Mouse (Mus musculus): ENCODE measurements at regions not wholly inside any gene's neighbourhood (a gene's known extent, or its start where the extent isn't known, plus 50 kb on each side); places are given as distances from the start of the nearest gene placed in this dataset.

GRCm38 (mm10) chr3:21379816-21380215 lies 696.6 kb upstream of the Tbl1xr1 start:
- in situ Hi-C loops (cut with MboI, MseI): no loop called here

GRCm38 (mm10) chr3:21381072-21381471 lies 695.4 kb upstream of the Tbl1xr1 start:
- in situ Hi-C loops (cut with MboI, MseI): no loop called here

GRCm38 (mm10) chr3:21403551-21403950 lies 672.9 kb upstream of the Tbl1xr1 start:
- in situ Hi-C loops (cut with MboI, MseI): no loop called here

- in situ Hi-C loops (cut with MboI, MseI): no loop called here
Observed at GRCm38 (mm10) chr3:21404058-21404457, 672.4 kb upstream of the Tbl1xr1 start.

GRCm38 (mm10) chr3:21407077-21407476 lies 669.4 kb upstream of the Tbl1xr1 start:
- in situ Hi-C loops (cut with MboI, MseI): no loop called here

- in situ Hi-C loops (cut with MboI, MseI): no loop called here
Observed at GRCm38 (mm10) chr3:21412010-21412409, 664.4 kb upstream of the Tbl1xr1 start.

GRCm38 (mm10) chr3:21423139-21423538 lies 653.3 kb upstream of the Tbl1xr1 start:
- in situ Hi-C loops (cut with MboI, MseI): no loop called here

GRCm38 (mm10) chr3:21426538-21426937 lies 649.9 kb upstream of the Tbl1xr1 start:
- in situ Hi-C loops (cut with MboI, MseI): no loop called here

GRCm38 (mm10) chr3:21427408-21428031 lies 648.9 kb upstream of the Tbl1xr1 start:
- in situ Hi-C loops (cut with MboI, MseI): no loop called here

- in situ Hi-C loops (cut with MboI, MseI): no loop called here
Observed at GRCm38 (mm10) chr3:21428120-21428519, 648.3 kb upstream of the Tbl1xr1 start.

GRCm38 (mm10) chr3:21464245-21464644 lies 612.2 kb upstream of the Tbl1xr1 start:
- in situ Hi-C loops (cut with MboI, MseI): no loop called here

- in situ Hi-C loops (cut with MboI, MseI): no loop called here
Observed at GRCm38 (mm10) chr3:21466113-21466645, 610.3 kb upstream of the Tbl1xr1 start.

- in situ Hi-C loops (cut with MboI, MseI): no loop called here
Observed at GRCm38 (mm10) chr3:21477366-21477765, 599.1 kb upstream of the Tbl1xr1 start.

GRCm38 (mm10) chr3:21479021-21479795 lies 597.2 kb upstream of the Tbl1xr1 start:
- in situ Hi-C loops (cut with MboI, MseI): no loop called here

- in situ Hi-C loops (cut with MboI, MseI): no loop called here
Observed at GRCm38 (mm10) chr3:21479846-21480245, 596.6 kb upstream of the Tbl1xr1 start.

GRCm38 (mm10) chr3:21484052-21484451 lies 592.4 kb upstream of the Tbl1xr1 start:
- in situ Hi-C loops (cut with MboI, MseI): no loop called here

- in situ Hi-C loops (cut with MboI, MseI): no loop called here
Observed at GRCm38 (mm10) chr3:21485454-21485853, 591.0 kb upstream of the Tbl1xr1 start.

GRCm38 (mm10) chr3:21489547-21489946 lies 586.9 kb upstream of the Tbl1xr1 start:
- in situ Hi-C loops (cut with MboI, MseI): no loop called here

- in situ Hi-C loops (cut with MboI, MseI): no loop called here
Observed at GRCm38 (mm10) chr3:21492413-21492812, 584.0 kb upstream of the Tbl1xr1 start.

GRCm38 (mm10) chr3:21493384-21493783 lies 583.1 kb upstream of the Tbl1xr1 start:
- in situ Hi-C loops (cut with MboI, MseI): no loop called here

- in situ Hi-C loops (cut with MboI, MseI): no loop called here
Observed at GRCm38 (mm10) chr3:21494904-21495303, 581.5 kb upstream of the Tbl1xr1 start.

GRCm38 (mm10) chr3:21495651-21496050 lies 580.8 kb upstream of the Tbl1xr1 start:
- in situ Hi-C loops (cut with MboI, MseI): no loop called here

GRCm38 (mm10) chr3:21496166-21496565 lies 580.3 kb upstream of the Tbl1xr1 start:
- in situ Hi-C loops (cut with MboI, MseI): no loop called here

Data from regulatory T cell (primary cell).